Mouse (Mus musculus) myocyte (in vitro differentiated cells): ENCODE results near the gene Sema4a. TPM values are rescaled to one million over a fixed set of nuclear protein-coding genes. Genes with fewer than 3 reads are reported as not detected.

Experiments used
- H3K27me3 ChIP-seq: one replicate; pipeline ENCODE4 v1.6.1; 2011; ENCODE audit not compliant: control insufficient read depth, insufficient read depth, insufficient read length
- H3K36me3 ChIP-seq: one replicate; pipeline ENCODE4 v1.6.1; 2011; ENCODE audit not compliant: control insufficient read depth, insufficient read depth
- H3K4me2 ChIP-seq: one replicate; pipeline ENCODE4 v1.6.1; 2011; ENCODE audit warnings: low read depth, control low read depth
- H3K4me3 ChIP-seq: one replicate; pipeline ENCODE4 v1.5.1; 2011; ENCODE audit warnings: mild to moderate bottlenecking, control low read depth, moderate library complexity
- H3K79me2 ChIP-seq: one replicate; pipeline ENCODE4 v1.6.1; 2011; ENCODE audit not compliant: control insufficient read depth, insufficient read depth
- H3ac ChIP-seq: one replicate; pipeline ENCODE4 v1.6.1; 2011; ENCODE audit not compliant: control insufficient read depth, insufficient read length
- CEBPB ChIP-seq: IDR thresholded peaks from 2 replicates; pipeline ENCODE4 v1.6.1; 2011; ENCODE audit warnings: mild to moderate bottlenecking, moderate library complexity; ENCODE audit not compliant: poor library complexity, insufficient read depth, severe bottlenecking
- E2F4 ChIP-seq: IDR thresholded peaks from one replicate; pipeline ENCODE4 v1.6.1; 2011; ENCODE audit warnings: mild to moderate bottlenecking, control low read depth, moderate library complexity; ENCODE audit not compliant: insufficient read depth
- MAX ChIP-seq: IDR thresholded peaks from one replicate; pipeline ENCODE4 v1.6.1; 2011; ENCODE audit warnings: low read depth, mild to moderate bottlenecking, control low read depth
- MYOD1 ChIP-seq, 3 experiments: IDR thresholded peaks; one replicate each; pipeline ENCODE4 v1.6.1; 2011; ENCODE audit warnings: control low read depth in 2 of 3, low read depth in 2 of 3, mild to moderate bottlenecking in 2 of 3, moderate library complexity in 1 of 3; ENCODE audit not compliant: insufficient read length in 2 of 3, control insufficient read depth in 1 of 3
- MYOG ChIP-seq, 3 experiments: IDR thresholded peaks; one replicate each; pipeline ENCODE4 v1.6.1; 2011; ENCODE audit warnings: control low read depth in 2 of 3, low read depth in 2 of 3, mild to moderate bottlenecking in 2 of 3; ENCODE audit not compliant: insufficient read length in 2 of 3, control insufficient read depth in 1 of 3, insufficient read depth in 1 of 3
- POLR2A ChIP-seq: IDR thresholded peaks from one replicate; pipeline ENCODE4 v1.6.1; 2011; ENCODE audit warnings: low read depth, mild to moderate bottlenecking, control low read depth, moderate library complexity; ENCODE audit not compliant: insufficient read length
- POLR2AphosphoS2 ChIP-seq: IDR thresholded peaks from one replicate; pipeline ENCODE4 v1.6.1; 2011; ENCODE audit warnings: low read depth, control low read depth; ENCODE audit not compliant: insufficient read length
- REST ChIP-seq: IDR thresholded peaks from one replicate; pipeline ENCODE4 v1.6.1; 2011; ENCODE audit warnings: mild to moderate bottlenecking, control low read depth, moderate library complexity; ENCODE audit not compliant: insufficient read depth, insufficient read length
- SRF ChIP-seq: IDR thresholded peaks from one replicate; pipeline ENCODE4 v1.6.1; 2011; ENCODE audit warnings: low read depth; ENCODE audit not compliant: control insufficient read depth, insufficient read length
- TCF12 ChIP-seq: IDR thresholded peaks from one replicate; pipeline ENCODE4 v1.6.1; 2011; ENCODE audit warnings: mild to moderate bottlenecking, control low read depth; ENCODE audit not compliant: poor library complexity, insufficient read depth, severe bottlenecking
- TCF3 ChIP-seq: IDR thresholded peaks from one replicate; pipeline ENCODE4 v1.6.1; 2011; ENCODE audit warnings: low read depth, control low read depth; ENCODE audit not compliant: insufficient read length
- USF1 ChIP-seq: IDR thresholded peaks from one replicate; pipeline ENCODE4 v1.6.1; 2011; ENCODE audit warnings: low read depth, mild to moderate bottlenecking, control low read depth, moderate library complexity
- polyA plus RNA-seq: library from polyadenylated mRNA; unstranded; fragments of >200 nt; fragmentation: generic; extraction: Trizol; gene quantifications from one replicate; pipeline ENCODE4 v1.2.1, GENCODE M21; 2012; ENCODE audit warnings: missing spikeins

Gene Sema4a
- polyA plus RNA-seq, 1 experiment: 0.35 TPM

DNA sequence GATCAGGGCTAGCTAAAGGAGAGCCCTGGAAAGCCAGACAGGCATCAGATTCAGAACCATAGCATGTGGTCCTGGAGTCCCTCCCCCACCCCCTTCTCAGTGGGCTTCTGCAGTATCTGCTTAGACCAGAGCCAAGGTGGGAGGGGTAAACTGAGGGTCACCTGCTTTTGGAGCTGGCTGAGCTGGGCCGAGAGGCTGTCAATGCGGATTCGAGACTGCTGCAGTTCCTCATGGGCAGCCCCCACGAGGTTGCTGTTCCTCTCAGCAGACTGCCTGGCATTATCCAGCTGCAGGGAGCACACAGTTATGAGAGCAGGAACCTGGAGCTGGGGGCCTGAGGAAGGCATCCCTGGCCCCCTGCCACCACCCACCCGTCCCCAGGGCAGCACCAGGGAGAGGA, 25.1 kb upstream of the Sema4a start:
- TF ChIP-seq CEBPB: no peak
- TF ChIP-seq REST: no peak
- no peak for TF ChIP-seq E2F4
- TF ChIP-seq SRF: no peak
- TF ChIP-seq POLR2AphosphoS2: peak; percentile 73
- peak; percentile 20 for TF ChIP-seq POLR2A
- no peak for TF ChIP-seq MYOD1 (IDR thresholded peaks at IDR 0.05; ENCODE audit: control insufficient read depth in 1 of 3, insufficient read length in 2 of 3, low read depth in 2 of 3)
- no peak for TF ChIP-seq TCF3
- TF ChIP-seq TCF12: no peak
- H3ac ChIP-seq: no peak overlapping the region
- peaks cover 56% of the 10 kb centered on the region for H3K79me2 ChIP-seq
- no peaks in the 10 kb centered on the region for H3K27me3 ChIP-seq
- H3K4me2 ChIP-seq: no peak overlapping the region
- H3K4me3 ChIP-seq: no peak overlapping the region
- peaks cover 63% of the 10 kb centered on the region for H3K36me3 ChIP-seq

DNA sequence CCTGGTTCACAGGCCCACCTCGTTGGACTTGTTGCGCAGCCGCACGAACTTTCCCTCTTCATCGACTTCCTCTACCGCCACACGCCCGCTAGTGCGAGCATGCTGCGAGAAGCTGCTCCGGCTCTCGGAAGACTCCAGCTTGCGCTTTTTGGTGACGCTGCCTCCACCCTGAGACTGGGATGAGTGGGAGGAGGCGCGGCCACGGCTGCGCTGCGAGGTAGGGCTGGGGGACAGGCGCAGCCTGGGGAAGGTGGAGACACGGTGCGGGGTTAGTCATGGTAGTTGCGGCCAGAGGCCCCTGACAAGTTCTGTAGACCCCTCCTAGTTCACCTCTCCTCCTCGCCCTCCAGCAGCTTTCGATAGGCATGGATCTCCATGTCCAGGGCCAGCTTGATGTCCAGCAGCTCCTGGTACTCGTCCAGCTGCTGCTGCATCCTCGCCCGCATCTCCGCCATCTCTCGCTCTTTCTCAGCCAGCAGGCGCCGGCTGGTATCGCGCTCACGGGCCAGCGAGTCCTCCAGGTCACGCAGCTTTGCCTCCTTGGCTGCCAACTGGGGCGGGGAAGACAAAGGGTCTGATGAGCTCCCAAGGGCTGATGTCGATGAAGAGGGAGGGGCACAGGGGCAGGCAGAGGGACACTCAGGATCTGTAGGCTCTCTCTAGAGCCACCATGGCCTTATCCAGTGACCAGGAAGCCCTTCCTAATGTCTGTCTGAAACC, 23.8 kb upstream of the Sema4a start:
- H3K4me3 ChIP-seq: no peak overlapping the region
- peaks cover 68% of the 10 kb centered on the region for H3K36me3 ChIP-seq
- no peak overlapping the region for H3K4me2 ChIP-seq
- no peak overlapping the region for H3ac ChIP-seq
- no peaks in the 10 kb centered on the region for H3K27me3 ChIP-seq
- TF ChIP-seq MYOG (IDR thresholded peaks at IDR 0.05; ENCODE audit: control insufficient read depth in 1 of 3, insufficient read depth in 1 of 3, insufficient read length in 2 of 3, low read depth in 2 of 3) (no peak), REST (no peak), E2F4 (no peak), MAX (no peak), POLR2A (peak; percentile 24), SRF (no peak), TCF12 (no peak), POLR2AphosphoS2 (peak; percentile 61)
- H3K79me2 ChIP-seq: peaks cover 44% of the 10 kb centered on the region

DNA sequence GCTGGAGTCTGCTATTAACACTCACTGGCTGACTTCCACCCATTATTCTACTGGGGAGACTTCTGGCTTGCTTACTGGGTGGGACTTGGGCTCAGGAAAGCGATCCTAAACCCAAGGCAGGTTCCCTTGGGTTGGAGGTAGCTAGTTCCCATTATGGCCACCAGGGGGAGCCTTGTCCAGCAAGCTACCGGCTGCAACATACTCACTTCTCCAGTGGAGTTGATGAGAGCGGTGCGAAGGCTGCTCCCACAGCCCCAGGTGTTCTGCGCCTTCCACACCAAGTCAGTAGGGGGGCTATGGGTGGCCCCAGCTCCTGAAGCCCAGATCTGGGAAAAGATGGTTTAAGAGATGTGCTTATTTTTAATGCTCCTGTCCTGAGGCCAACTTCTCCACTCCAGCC, 22.6 kb upstream of the Sema4a start:
- no peak overlapping the region for H3K4me3 ChIP-seq
- no peaks in the 10 kb centered on the region for H3K27me3 ChIP-seq
- peak; percentile 18 for TF ChIP-seq POLR2A
- no peak for TF ChIP-seq MYOG (IDR thresholded peaks at IDR 0.05; ENCODE audit: control insufficient read depth in 1 of 3, insufficient read depth in 1 of 3, insufficient read length in 2 of 3, low read depth in 2 of 3)
- no peak for TF ChIP-seq SRF
- TF ChIP-seq USF1: no peak
- no peak for TF ChIP-seq E2F4
- no peak for TF ChIP-seq CEBPB
- TF ChIP-seq TCF3: no peak
- no peak for TF ChIP-seq REST
- no peak for TF ChIP-seq MYOD1 (IDR thresholded peaks at IDR 0.05; ENCODE audit: control insufficient read depth in 1 of 3, insufficient read length in 2 of 3, low read depth in 2 of 3)
- no peak for TF ChIP-seq MAX
- TF ChIP-seq POLR2AphosphoS2: peak; percentile 43
- TF ChIP-seq TCF12: no peak
- peaks cover 68% of the 10 kb centered on the region for H3K36me3 ChIP-seq
- H3K79me2 ChIP-seq: peaks cover 33% of the 10 kb centered on the region
- H3K4me2 ChIP-seq: no peak overlapping the region
- no peak overlapping the region for H3ac ChIP-seq

DNA sequence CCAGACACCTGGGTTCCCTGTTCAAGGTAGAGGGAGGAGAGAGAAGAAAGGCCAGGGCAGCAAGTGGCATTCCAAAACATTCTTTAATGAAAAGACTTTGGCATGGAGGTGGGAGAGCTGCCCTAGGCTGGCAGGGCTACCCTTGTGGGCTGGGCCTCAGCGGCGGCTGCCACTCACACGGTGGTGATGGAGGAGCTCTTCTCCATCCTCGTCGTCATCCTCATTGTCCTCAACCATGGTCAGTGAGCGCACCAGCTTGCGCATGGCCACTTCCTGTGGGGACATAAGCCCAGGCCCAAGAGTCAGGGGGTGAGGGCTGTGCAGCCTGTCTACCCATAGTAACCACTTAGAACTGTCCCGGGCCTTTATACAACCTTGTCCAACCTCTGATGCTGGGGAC, 22.2 kb upstream of the Sema4a start:
- Histone ChIP-seq H3ac (no peak overlapping the region), H3K4me3 (no peak overlapping the region), H3K36me3 (peaks cover 68% of the 10 kb centered on the region), H3K79me2 (peaks cover 31% of the 10 kb centered on the region), H3K27me3 (no peaks in the 10 kb centered on the region), H3K4me2 (no peak overlapping the region)
- TF ChIP-seq POLR2A: peak; percentile 4
- peak; percentile 43 for TF ChIP-seq POLR2AphosphoS2
- TF ChIP-seq TCF3: no peak

DNA sequence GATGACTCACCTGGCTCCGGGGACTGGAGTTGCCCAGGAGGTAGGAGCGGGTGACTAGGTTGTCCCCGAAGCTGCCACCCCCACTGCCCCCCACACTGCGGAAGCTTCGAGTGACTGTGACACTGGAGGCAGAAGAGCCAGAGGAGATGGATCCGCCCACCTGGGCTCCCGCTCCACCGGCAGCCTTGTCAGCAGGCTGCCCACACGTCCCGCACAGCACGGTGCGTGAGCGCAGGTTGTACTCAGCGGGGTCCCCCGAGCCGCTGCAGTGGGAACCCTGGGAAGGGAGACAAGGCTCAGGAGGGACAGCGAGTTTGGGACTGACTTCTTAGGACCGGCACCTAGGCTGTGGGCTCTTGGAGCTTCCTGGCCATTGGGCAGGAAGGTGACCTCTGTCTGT, 21.4 kb upstream of the Sema4a start:
- no peak overlapping the region for H3K4me2 ChIP-seq
- peaks cover 60% of the 10 kb centered on the region for H3K36me3 ChIP-seq
- peaks cover 23% of the 10 kb centered on the region for H3K79me2 ChIP-seq
- H3ac ChIP-seq: no peak overlapping the region
- no peaks in the 10 kb centered on the region for H3K27me3 ChIP-seq
- TF ChIP-seq TCF12 (no peak), REST (no peak), TCF3 (no peak), POLR2AphosphoS2 (no peak)
- H3K4me3 ChIP-seq: no peak overlapping the region
